Mouse (Mus musculus): ENCODE measurements around the gene Tgif2. TPM values are rescaled to one million over a fixed set of nuclear protein-coding genes. Genes with fewer than 3 reads are reported as not detected.

Tgif2 gene
- polyA plus RNA-seq, 1 experiment from 2014 or later: 13.7 TPM

DNA sequence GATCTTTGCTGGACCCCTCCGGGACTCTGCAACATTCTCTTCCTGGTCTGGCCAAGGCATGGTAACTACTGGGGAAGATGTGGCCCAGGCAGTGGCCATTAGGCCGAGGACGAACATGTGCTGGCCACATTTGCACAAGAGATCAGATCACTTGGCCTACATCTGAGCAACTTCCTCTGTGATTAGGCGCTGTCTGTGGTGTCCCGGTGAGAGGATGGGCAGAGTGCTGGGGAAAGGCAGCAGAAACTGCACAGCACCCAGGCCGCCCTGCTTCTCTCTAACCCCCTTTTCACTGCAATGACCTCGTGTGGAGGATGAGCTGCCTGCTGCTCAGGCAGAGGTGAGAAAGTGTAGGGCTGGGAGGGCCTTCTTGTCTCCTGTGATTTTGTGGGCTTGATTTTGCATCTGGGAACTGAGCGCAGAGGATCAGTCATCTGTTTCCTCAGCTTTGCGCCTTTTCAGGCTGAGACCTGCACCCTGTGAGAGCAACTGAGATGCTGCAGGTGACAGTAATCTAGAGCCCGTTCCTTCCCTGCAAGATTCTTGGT, 46.4 kb downstream of the Tgif2 start:
- Histone ChIP-seq H3K9ac (replicated peaks; ENCODE audit: low read depth) (no peak overlapping the region), H3K9me3 (ENCODE audit: low read length) (no peaks in the 10 kb centered on the region), H3K4me2 (replicated peaks; ENCODE audit: low read depth, low read length) (no peak overlapping the region), H3K4me1 (ENCODE audit: insufficient read depth, low read depth, low read length) (no peaks in the 10 kb centered on the region), H3K27ac (ENCODE audit: low read length) (no peak overlapping the region), H3K27me3 (replicated peaks; ENCODE audit: insufficient read depth, low read length) (no peaks in the 10 kb centered on the region), H3K4me3 (ENCODE audit: low read depth, low read length) (no peak overlapping the region), H3K36me3 (ENCODE audit: insufficient read depth, low read length) (no peaks in the 10 kb centered on the region)
- DNase-seq (ENCODE audit: low spot score) (no peak), ATAC-seq (no peak)
- no peak for TF ChIP-seq CTCF (IDR thresholded peaks at IDR 0.05)
- no peak for TF ChIP-seq EP300 (IDR thresholded peaks at IDR 0.05)
- 73% methylated on average over 10 of the region's 10 CpGs for WGBS

DNA sequence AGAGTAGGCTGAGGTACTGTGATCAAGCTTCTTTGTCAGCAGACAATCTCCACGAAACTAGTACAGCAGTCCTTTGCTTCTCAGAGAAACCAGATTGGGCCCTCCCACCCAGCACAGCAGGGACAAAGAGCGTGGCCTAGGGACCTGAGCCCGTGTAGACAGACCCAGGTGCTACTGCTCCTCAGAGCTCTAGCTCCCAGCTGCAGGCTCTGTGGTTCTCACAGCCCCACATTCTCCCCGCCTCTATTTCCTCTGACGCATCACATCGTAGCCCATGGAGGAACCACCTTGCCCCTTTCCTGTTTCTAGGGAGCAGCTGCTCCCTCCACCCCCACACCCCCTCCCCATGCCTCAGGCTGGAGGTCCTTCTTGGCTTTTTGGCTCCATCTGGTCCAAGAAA, 47.2 kb downstream of the Tgif2 start, which contains the start of gene Sla2:
TSS of gene Sla2 (minus strand) at position 176 of the 400 bp plus-strand sequence.
- Histone ChIP-seq H3K4me2 (replicated peaks; ENCODE audit: low read depth, low read length) (no peak within 1 kb of the TSS), H3K4me1 (ENCODE audit: insufficient read depth, low read depth, low read length) (no peaks in the 10 kb centered on the region), H3K27ac (ENCODE audit: low read length) (no peak within 1 kb of the TSS), H3K9ac (replicated peaks; ENCODE audit: low read depth) (no peak within 1 kb of the TSS), H3K36me3 (ENCODE audit: insufficient read depth, low read length) (no peaks in the 10 kb centered on the region), H3K4me3 (ENCODE audit: low read depth, low read length) (no peak within 1 kb of the TSS), H3K27me3 (replicated peaks; ENCODE audit: insufficient read depth, low read length) (no peaks in the 10 kb centered on the region), H3K9me3 (ENCODE audit: low read length) (no peaks in the 10 kb centered on the region)
- no peak for ATAC-seq
- 48% methylated on average over 6 of the region's 6 CpGs for WGBS
- DNase-seq (ENCODE audit: low spot score): no peak
- TF ChIP-seq CTCF (IDR thresholded peaks at IDR 0.05) (no peak), EP300 (IDR thresholded peaks at IDR 0.05) (no peak)

DNA sequence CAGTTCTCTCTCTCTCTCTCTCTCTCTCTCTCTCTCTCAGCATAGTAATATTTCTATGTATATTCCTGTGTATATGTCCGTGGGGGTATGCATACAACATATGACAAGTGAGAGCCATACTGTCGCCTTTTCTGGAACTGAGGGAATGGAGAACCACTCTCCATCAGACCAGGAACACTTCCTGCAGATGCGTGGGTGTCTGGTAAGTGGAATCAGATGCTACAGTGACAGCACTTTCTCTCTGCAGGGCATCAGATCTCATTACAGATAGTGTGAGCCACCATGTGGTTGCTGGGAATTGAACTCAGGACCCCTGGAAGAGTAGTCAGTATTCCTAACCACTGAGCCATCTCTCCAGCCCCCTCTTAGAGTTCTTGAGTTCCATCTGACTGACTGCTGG, 48.7 kb downstream of the Tgif2 start:
- H3K4me3 ChIP-seq (ENCODE audit: low read depth, low read length): no peak overlapping the region
- no peaks in the 10 kb centered on the region for H3K27me3 ChIP-seq (replicated peaks; ENCODE audit: insufficient read depth, low read length)
- no peak overlapping the region for H3K9ac ChIP-seq (replicated peaks; ENCODE audit: low read depth)
- H3K4me2 ChIP-seq (replicated peaks; ENCODE audit: low read depth, low read length): no peak overlapping the region
- TF ChIP-seq CTCF (IDR thresholded peaks at IDR 0.05): no peak
- TF ChIP-seq EP300 (IDR thresholded peaks at IDR 0.05): no peak
- H3K36me3 ChIP-seq (ENCODE audit: insufficient read depth, low read length): no peaks in the 10 kb centered on the region
- WGBS: 54% methylated on average over 3 of the region's 3 CpGs
- no peaks in the 10 kb centered on the region for H3K4me1 ChIP-seq (ENCODE audit: insufficient read depth, low read depth, low read length)
- no peak overlapping the region for H3K27ac ChIP-seq (ENCODE audit: low read length)
- ATAC-seq: no peak
- H3K9me3 ChIP-seq (ENCODE audit: low read length): no peaks in the 10 kb centered on the region
- DNase-seq (ENCODE audit: low spot score): no peak

DNA sequence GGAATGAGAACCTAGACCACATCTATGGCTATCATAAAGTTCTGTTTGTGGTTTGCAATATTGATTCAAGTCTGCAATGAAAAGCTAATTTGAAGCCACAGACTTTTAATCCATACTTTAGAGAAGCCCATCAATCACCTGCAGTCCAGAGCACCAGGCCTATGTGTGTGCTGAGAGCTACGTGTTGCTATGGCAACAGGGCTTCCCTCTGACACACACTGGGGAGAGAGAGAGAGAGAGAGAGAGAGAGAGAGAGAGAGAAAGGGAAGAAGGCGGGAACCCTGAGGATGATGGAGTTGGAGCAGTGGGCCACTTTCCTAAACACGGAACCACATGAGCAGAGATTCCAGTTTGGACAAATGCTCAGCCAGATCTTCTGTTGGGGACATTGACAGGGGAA, 52.4 kb downstream of the Tgif2 start:
- DNase-seq (ENCODE audit: low spot score) (no peak), ATAC-seq (no peak)
- no peaks in the 10 kb centered on the region for H3K9me3 ChIP-seq (ENCODE audit: low read length)
- no peak overlapping the region for H3K9ac ChIP-seq (replicated peaks; ENCODE audit: low read depth)
- no peak for TF ChIP-seq CTCF (IDR thresholded peaks at IDR 0.05)
- no peak for TF ChIP-seq EP300 (IDR thresholded peaks at IDR 0.05)
- H3K36me3 ChIP-seq (ENCODE audit: insufficient read depth, low read length): no peaks in the 10 kb centered on the region
- no peak overlapping the region for H3K4me2 ChIP-seq (replicated peaks; ENCODE audit: low read depth, low read length)
- H3K27me3 ChIP-seq (replicated peaks; ENCODE audit: insufficient read depth, low read length): no peaks in the 10 kb centered on the region
- WGBS: 30% methylated on average over 3 of the region's 3 CpGs
- no peak overlapping the region for H3K27ac ChIP-seq (ENCODE audit: low read length)
- no peak overlapping the region for H3K4me3 ChIP-seq (ENCODE audit: low read depth, low read length)
- H3K4me1 ChIP-seq (ENCODE audit: insufficient read depth, low read depth, low read length): no peaks in the 10 kb centered on the region

DNA sequence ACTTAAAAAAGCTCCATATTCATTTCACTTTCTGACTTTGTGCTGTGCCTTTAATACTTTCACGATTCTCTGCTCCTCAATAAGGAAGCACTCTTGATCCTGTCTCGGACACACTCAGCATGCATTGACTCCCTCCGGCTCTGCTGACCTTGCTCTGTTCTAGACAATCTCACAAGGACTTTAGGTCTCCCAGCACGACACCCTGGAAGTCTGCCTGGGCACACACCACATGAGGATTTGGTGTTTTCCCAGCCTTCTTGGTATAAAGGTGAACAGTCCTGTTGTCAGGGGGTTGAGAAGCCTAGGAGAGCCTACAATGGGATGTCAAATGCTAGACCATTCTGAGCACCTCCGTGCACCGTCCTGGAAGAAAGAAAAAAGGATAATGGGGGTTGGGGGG, 53.0 kb downstream of the Tgif2 start:
- DNase-seq (ENCODE audit: low spot score): no peak
- WGBS: 68% methylated on average over 6 of the region's 6 CpGs

DNA sequence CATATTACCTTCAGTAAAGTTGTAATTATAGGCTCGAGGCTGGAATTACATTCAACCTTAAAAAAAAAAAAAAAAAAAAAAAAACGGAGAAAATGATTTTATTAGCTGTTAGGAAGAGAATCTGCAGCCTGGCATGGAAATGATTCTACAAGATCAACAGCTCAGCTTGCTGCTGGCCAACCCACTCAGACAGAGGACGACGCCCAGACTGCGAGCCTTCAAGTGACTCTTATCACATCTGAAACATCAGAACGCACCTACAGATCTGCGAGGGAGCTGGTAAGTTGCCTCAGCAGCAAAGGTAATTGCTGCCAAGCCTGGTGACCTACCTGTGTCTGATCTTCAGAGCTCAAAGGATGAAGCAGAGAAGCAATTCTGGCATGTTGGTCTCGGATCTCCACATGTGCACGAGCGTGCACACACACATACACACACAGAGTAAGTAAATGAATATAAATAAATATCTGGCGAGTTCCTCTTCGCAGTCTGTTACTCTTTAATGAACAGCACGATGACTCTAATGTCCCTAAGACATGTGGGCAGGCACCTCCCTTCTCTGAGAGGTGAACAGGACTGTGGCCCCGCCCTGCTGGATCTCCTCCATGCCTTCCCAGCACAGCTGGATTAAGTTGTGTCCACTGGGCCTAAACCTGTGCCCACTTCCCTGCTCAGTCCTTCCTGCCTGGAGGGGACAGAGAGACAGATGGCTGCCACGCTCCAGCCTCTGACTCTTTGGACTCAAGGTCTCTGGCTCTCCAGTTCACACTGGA, 54.9 kb downstream of the Tgif2 start:
- ATAC-seq (peak; percentile 53), DNase-seq (ENCODE audit: low spot score) (peak; percentile 57)
- no peak overlapping the region for H3K9ac ChIP-seq (replicated peaks; ENCODE audit: low read depth)
- no peak overlapping the region for H3K4me2 ChIP-seq (replicated peaks; ENCODE audit: low read depth, low read length)
- H3K27me3 ChIP-seq (replicated peaks; ENCODE audit: insufficient read depth, low read length): no peaks in the 10 kb centered on the region
- no peaks in the 10 kb centered on the region for H3K9me3 ChIP-seq (ENCODE audit: low read length)
- H3K27ac ChIP-seq (ENCODE audit: low read length): no peak overlapping the region
- TF ChIP-seq CTCF (IDR thresholded peaks at IDR 0.05): no peak
- TF ChIP-seq EP300 (IDR thresholded peaks at IDR 0.05): no peak
- WGBS: 42% methylated on average over 15 of the region's 15 CpGs
- H3K4me1 ChIP-seq (ENCODE audit: insufficient read depth, low read depth, low read length): no peaks in the 10 kb centered on the region
- no peak overlapping the region for H3K4me3 ChIP-seq (ENCODE audit: low read depth, low read length)
- no peaks in the 10 kb centered on the region for H3K36me3 ChIP-seq (ENCODE audit: insufficient read depth, low read length)

More for the DNA sequence above, 53.0 kb downstream of the Tgif2 start:
- H3K4me2 ChIP-seq (replicated peaks; ENCODE audit: low read depth, low read length): no peak overlapping the region
- no peaks in the 10 kb centered on the region for H3K27me3 ChIP-seq (replicated peaks; ENCODE audit: insufficient read depth, low read length)
- no peak overlapping the region for H3K27ac ChIP-seq (ENCODE audit: low read length)
- H3K36me3 ChIP-seq (ENCODE audit: insufficient read depth, low read length): no peaks in the 10 kb centered on the region
- H3K9me3 ChIP-seq (ENCODE audit: low read length): no peaks in the 10 kb centered on the region
- TF ChIP-seq CTCF (IDR thresholded peaks at IDR 0.05) (no peak), EP300 (IDR thresholded peaks at IDR 0.05) (no peak)
- no peaks in the 10 kb centered on the region for H3K4me1 ChIP-seq (ENCODE audit: insufficient read depth, low read depth, low read length)
- no peak overlapping the region for H3K4me3 ChIP-seq (ENCODE audit: low read depth, low read length)
- no peak for ATAC-seq
- no peak overlapping the region for H3K9ac ChIP-seq (replicated peaks; ENCODE audit: low read depth)

All from lung, postnatal 0 days (tissue).